Mouse (Mus musculus): Measurements from ENCODE around the gene Thrap3. TPM values are rescaled to one million over a fixed set of nuclear protein-coding genes. Genes with fewer than 3 reads are reported as not detected.
A peak's percentile ranks its signal among the peaks of the same experiment; 100 is the strongest.

The Thrap3 gene
- polyA plus RNA-seq, 1 experiment from 2014 or later: 185 TPM

- Histone ChIP-seq H3K36me3 (ENCODE audit: control insufficient read depth, insufficient read depth, low read length) (peaks cover 13% of the 10 kb centered on the region; the same call in 1 of the 2 replicates), H3K4me3 (ENCODE audit: low read depth, low read length) (no peak overlapping the region), H3K9ac (ENCODE audit: low read depth, low read length) (no peak overlapping the region), H3K27ac (replicated peaks; ENCODE audit: low read depth, low read length) (peak overlapping the region; percentile 98; the same call in 1 of the 2 replicates), H3K27me3 (replicated peaks; ENCODE audit: control insufficient read depth, insufficient read depth, low read length) (no peaks in the 10 kb centered on the region), H3K4me1 (ENCODE audit: control insufficient read depth, insufficient read depth, low read length) (peaks cover 15% of the 10 kb centered on the region), H3K4me2 (ENCODE audit: low read depth, low read length) (no peak overlapping the region), H3K9me3 (ENCODE audit: control insufficient read depth, low read length) (no peaks in the 10 kb centered on the region)
- WGBS: 75% methylated on average over 8 of the region's 8 CpGs
- ATAC-seq (ENCODE audit: low read depth) (no peak), DNase-seq (ENCODE audit: low spot score) (no peak)
Measured at GRCm38 (mm10) chr4:126204016-126204415, 1.5 kb upstream of the Thrap3 start.

DNA sequence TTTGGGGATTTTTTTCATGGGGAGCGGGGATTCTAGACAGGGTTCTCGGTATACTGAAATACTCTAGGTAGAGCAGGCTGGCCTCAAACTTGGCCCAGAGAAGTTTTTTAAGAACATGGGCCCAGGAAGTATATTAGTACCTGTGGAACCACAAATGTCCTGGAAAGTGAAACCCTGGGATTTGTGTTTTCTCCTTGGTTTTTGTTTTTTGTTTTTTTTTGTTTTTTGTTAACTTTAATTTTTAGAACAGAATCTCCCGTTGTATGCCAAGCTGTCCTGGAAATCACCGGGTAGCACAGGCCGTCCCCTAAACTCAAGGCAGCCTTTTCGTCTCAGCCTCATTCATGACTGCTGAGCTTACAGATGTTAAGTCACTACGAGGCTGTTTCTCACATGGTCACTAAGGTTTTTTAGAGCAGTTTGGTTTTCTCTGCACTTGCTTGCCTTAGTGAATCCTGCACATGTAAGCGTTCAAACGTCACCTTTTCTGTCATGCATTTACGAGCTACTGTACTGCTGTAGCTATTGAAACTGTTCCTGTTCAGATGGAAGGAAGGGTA lies 856 bp upstream of the Thrap3 start:
- Histone ChIP-seq H3K9ac (ENCODE audit: low read depth, low read length) (peak overlapping the region; percentile 60), H3K9me3 (ENCODE audit: control insufficient read depth, low read length) (no peaks in the 10 kb centered on the region), H3K27me3 (replicated peaks; ENCODE audit: control insufficient read depth, insufficient read depth, low read length) (no peaks in the 10 kb centered on the region), H3K4me2 (ENCODE audit: low read depth, low read length) (peak overlapping the region; percentile 57), H3K27ac (replicated peaks; ENCODE audit: low read depth, low read length) (peak overlapping the region; percentile 98), H3K4me1 (ENCODE audit: control insufficient read depth, insufficient read depth, low read length) (peaks cover 15% of the 10 kb centered on the region), H3K4me3 (ENCODE audit: low read depth, low read length) (peak overlapping the region; percentile 68), H3K36me3 (ENCODE audit: control insufficient read depth, insufficient read depth, low read length) (peaks cover 13% of the 10 kb centered on the region; the same call in 1 of the 2 replicates)
- no peak for ATAC-seq (ENCODE audit: low read depth)
- WGBS: 71% methylated on average over 10 of the region's 10 CpGs
- no peak for DNase-seq (ENCODE audit: low spot score)

- no peak; the same call in 1 of the 2 replicates for ATAC-seq (ENCODE audit: low read depth)
- under 1% methylated on average over 28 of the region's 28 CpGs for WGBS
- Histone ChIP-seq H3K27ac (replicated peaks; ENCODE audit: low read depth, low read length) (peak overlapping the region; percentile 98), H3K4me3 (ENCODE audit: low read depth, low read length) (peak overlapping the region; percentile 68), H3K9ac (ENCODE audit: low read depth, low read length) (peak overlapping the region; percentile 91), H3K27me3 (replicated peaks; ENCODE audit: control insufficient read depth, insufficient read depth, low read length) (no peaks in the 10 kb centered on the region), H3K4me2 (ENCODE audit: low read depth, low read length) (peak overlapping the region; percentile 85), H3K4me1 (ENCODE audit: control insufficient read depth, insufficient read depth, low read length) (peaks cover 20% of the 10 kb centered on the region), H3K36me3 (ENCODE audit: control insufficient read depth, insufficient read depth, low read length) (peaks cover 13% of the 10 kb centered on the region; the same call in 1 of the 2 replicates), H3K9me3 (ENCODE audit: control insufficient read depth, low read length) (no peaks in the 10 kb centered on the region)
- DNase-seq (ENCODE audit: low spot score): peak; percentile 55
Measured at GRCm38 (mm10) chr4:126201514-126202302, 852 bp downstream of the Thrap3 start.

- Histone ChIP-seq H3K36me3 (ENCODE audit: control insufficient read depth, insufficient read depth, low read length) (peaks cover 13% of the 10 kb centered on the region; the same call in 1 of the 2 replicates), H3K4me1 (ENCODE audit: control insufficient read depth, insufficient read depth, low read length) (peaks cover 20% of the 10 kb centered on the region), H3K27ac (replicated peaks; ENCODE audit: low read depth, low read length) (no peak overlapping the region), H3K4me3 (ENCODE audit: low read depth, low read length) (peak overlapping the region; percentile 68), H3K9ac (ENCODE audit: low read depth, low read length) (peak overlapping the region; percentile 91), H3K9me3 (ENCODE audit: control insufficient read depth, low read length) (no peaks in the 10 kb centered on the region), H3K4me2 (ENCODE audit: low read depth, low read length) (peak overlapping the region; percentile 85), H3K27me3 (replicated peaks; ENCODE audit: control insufficient read depth, insufficient read depth, low read length) (no peaks in the 10 kb centered on the region)
- ATAC-seq (ENCODE audit: low read depth) (no peak), DNase-seq (ENCODE audit: low spot score) (no peak)
- 38% methylated on average over 2 of the region's 2 CpGs for WGBS
Measured at GRCm38 (mm10) chr4:126200656-126201055, 1.9 kb downstream of the Thrap3 start.

DNA sequence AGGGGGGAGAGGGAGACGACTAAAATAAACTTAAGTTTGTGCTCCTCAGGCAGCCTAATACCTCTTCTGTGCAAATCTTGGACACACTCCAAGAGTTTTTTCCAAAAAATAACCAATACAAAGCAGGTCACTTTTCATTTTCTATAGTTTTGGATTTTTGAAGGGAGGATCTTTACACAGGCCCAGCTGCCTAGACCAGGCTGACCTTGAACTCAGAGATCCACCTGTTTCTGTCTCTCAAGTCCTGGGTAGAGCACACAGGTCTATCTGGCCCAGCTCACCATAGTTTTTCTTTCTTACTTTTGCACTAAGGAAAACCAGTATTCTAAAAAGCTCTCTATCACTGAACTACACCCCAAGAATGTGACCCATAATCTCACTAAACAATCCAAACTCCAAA lies 2.5 kb downstream of the Thrap3 start:
- H3K4me1 ChIP-seq (ENCODE audit: control insufficient read depth, insufficient read depth, low read length): peaks cover 20% of the 10 kb centered on the region
- H3K4me3 ChIP-seq (ENCODE audit: low read depth, low read length): peak overlapping the region; percentile 68

GRCm38 (mm10) chr4:126199556-126199955 lies 3.0 kb downstream of the Thrap3 start:
- ATAC-seq (ENCODE audit: low read depth): no peak
- Histone ChIP-seq H3K27me3 (replicated peaks; ENCODE audit: control insufficient read depth, insufficient read depth, low read length) (no peaks in the 10 kb centered on the region), H3K27ac (replicated peaks; ENCODE audit: low read depth, low read length) (no peak overlapping the region), H3K4me1 (ENCODE audit: control insufficient read depth, insufficient read depth, low read length) (peaks cover 20% of the 10 kb centered on the region), H3K9me3 (ENCODE audit: control insufficient read depth, low read length) (no peaks in the 10 kb centered on the region), H3K36me3 (ENCODE audit: control insufficient read depth, insufficient read depth, low read length) (peaks cover 17% of the 10 kb centered on the region), H3K4me3 (ENCODE audit: low read depth, low read length) (peak overlapping the region; percentile 68), H3K9ac (ENCODE audit: low read depth, low read length) (0 out of 2 replicates have a peak overlapping the region, but pooled peaks have one; percentile 5), H3K4me2 (ENCODE audit: low read depth, low read length) (peak overlapping the region; percentile 85)
- WGBS: 79% methylated on average over 6 of the region's 6 CpGs
- DNase-seq (ENCODE audit: low spot score): no peak

More for the DNA sequence above, 2.5 kb downstream of the Thrap3 start:
- peaks cover 13% of the 10 kb centered on the region; the same call in 1 of the 2 replicates for H3K36me3 ChIP-seq (ENCODE audit: control insufficient read depth, insufficient read depth, low read length)
- peak overlapping the region; percentile 91 for H3K9ac ChIP-seq (ENCODE audit: low read depth, low read length)
- H3K27me3 ChIP-seq (replicated peaks; ENCODE audit: control insufficient read depth, insufficient read depth, low read length): no peaks in the 10 kb centered on the region
- H3K27ac ChIP-seq (replicated peaks; ENCODE audit: low read depth, low read length): no peak overlapping the region
- DNase-seq (ENCODE audit: low spot score) (no peak), ATAC-seq (ENCODE audit: low read depth) (no peak)
- WGBS: 27% methylated on average over 1 of the region's 1 CpGs
- H3K9me3 ChIP-seq (ENCODE audit: control insufficient read depth, low read length): no peaks in the 10 kb centered on the region
- peak overlapping the region; percentile 85 for H3K4me2 ChIP-seq (ENCODE audit: low read depth, low read length)

GRCm38 (mm10) chr4:126197485-126197884 lies 5.1 kb downstream of the Thrap3 start:
- Histone ChIP-seq H3K9ac (ENCODE audit: low read depth, low read length) (no peak overlapping the region), H3K9me3 (ENCODE audit: control insufficient read depth, low read length) (no peaks in the 10 kb centered on the region), H3K4me3 (ENCODE audit: low read depth, low read length) (no peak overlapping the region), H3K4me2 (ENCODE audit: low read depth, low read length) (0 out of 2 replicates have a peak overlapping the region, but pooled peaks have one; percentile 4), H3K4me1 (ENCODE audit: control insufficient read depth, insufficient read depth, low read length) (peaks cover 20% of the 10 kb centered on the region), H3K36me3 (ENCODE audit: control insufficient read depth, insufficient read depth, low read length) (peaks cover 37% of the 10 kb centered on the region), H3K27me3 (replicated peaks; ENCODE audit: control insufficient read depth, insufficient read depth, low read length) (no peaks in the 10 kb centered on the region), H3K27ac (replicated peaks; ENCODE audit: low read depth, low read length) (no peak overlapping the region)
- peak; percentile 16 for DNase-seq (ENCODE audit: low spot score)
- no peak for ATAC-seq (ENCODE audit: low read depth)
- 79% methylated on average over 3 of the region's 3 CpGs for WGBS

DNA sequence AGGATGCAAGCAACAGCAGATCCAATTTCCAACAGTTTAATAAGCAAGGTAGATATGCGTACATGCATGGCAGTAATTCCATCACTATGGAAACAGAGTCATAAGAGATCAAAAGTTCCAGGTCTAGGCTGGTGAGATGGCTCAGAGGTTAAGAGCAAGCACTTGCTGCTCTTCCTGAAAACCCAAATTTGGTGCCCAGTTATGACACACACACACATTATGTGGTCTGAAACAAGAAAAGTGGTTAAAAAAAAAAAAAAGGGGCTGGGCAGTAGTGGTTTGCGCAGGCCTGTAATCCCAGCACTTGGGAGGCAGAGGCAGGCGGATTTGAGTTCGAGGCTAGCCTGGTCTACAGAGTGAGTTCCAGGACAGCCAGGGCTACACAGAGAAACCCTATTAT lies 7.6 kb downstream of the Thrap3 start:
- no peak overlapping the region for H3K27ac ChIP-seq (replicated peaks; ENCODE audit: low read depth, low read length)
- no peaks in the 10 kb centered on the region for H3K27me3 ChIP-seq (replicated peaks; ENCODE audit: control insufficient read depth, insufficient read depth, low read length)
- no peaks in the 10 kb centered on the region for H3K9me3 ChIP-seq (ENCODE audit: control insufficient read depth, low read length)
- peaks cover 54% of the 10 kb centered on the region for H3K36me3 ChIP-seq (ENCODE audit: control insufficient read depth, insufficient read depth, low read length)
- H3K9ac ChIP-seq (ENCODE audit: low read depth, low read length): no peak overlapping the region
- ATAC-seq (ENCODE audit: low read depth): no peak
- H3K4me1 ChIP-seq (ENCODE audit: control insufficient read depth, insufficient read depth, low read length): peaks cover 8% of the 10 kb centered on the region
- DNase-seq (ENCODE audit: low spot score): no peak
- no peak overlapping the region for H3K4me3 ChIP-seq (ENCODE audit: low read depth, low read length)
- H3K4me2 ChIP-seq (ENCODE audit: low read depth, low read length): no peak overlapping the region
- 87% methylated on average over 4 of the region's 4 CpGs for WGBS

Data from embryonic facial prominence, embryonic 14.5 days (tissue).